Mouse (Mus musculus): ENCODE results near the gene Aldh1l1. TPM values are rescaled to one million over a fixed set of nuclear protein-coding genes. Genes with fewer than 3 reads are reported as not detected.

Gene Aldh1l1
- total and polyA plus RNA-seq, 2 experiments from 2014 or later, result 83.8 to 125 TPM

DNA sequence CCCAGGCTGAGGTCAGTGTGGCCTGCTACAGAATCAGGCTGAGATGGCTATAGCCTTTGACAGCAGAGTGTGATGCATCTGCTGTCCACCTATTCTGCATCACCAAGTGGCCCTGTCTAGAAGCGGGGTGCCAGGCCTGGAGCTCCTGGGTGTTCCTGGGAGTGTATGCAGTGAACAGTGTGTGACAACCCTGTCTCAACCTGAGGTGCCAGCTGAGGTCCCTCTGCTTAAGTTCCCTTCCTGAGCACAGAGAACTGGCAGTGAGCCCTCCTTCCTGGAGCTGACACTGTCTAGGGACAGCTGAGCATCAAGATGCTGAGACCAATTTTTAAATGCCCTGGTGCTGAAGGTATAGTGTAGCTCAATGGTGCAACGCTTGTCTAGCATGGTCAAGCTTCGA lies 13.5 kb upstream of the Aldh1l1 start:
- TF ChIP-seq CTCF (IDR thresholded peaks at IDR 0.05), result no peak
- no peak for DNase-seq (ENCODE audit: low spot score)
- Histone ChIP-seq H3K27ac (ENCODE audit: low read depth, low read length) (no peak overlapping the region), H3K9me3 (ENCODE audit: low read length) (no peaks in the 10 kb centered on the region), H3K27me3 (ENCODE audit: insufficient read depth, low read length) (no peaks in the 10 kb centered on the region), H3K9ac (replicated peaks; ENCODE audit: low read length, poor library complexity, severe bottlenecking) (no peak overlapping the region), H3K4me2 (ENCODE audit: low read depth, low read length, poor library complexity, severe bottlenecking) (no peak overlapping the region), H3K36me3 (ENCODE audit: insufficient read depth, low read length) (peaks cover 10% of the 10 kb centered on the region), H3K4me1 (ENCODE audit: insufficient read depth, low read length) (no peaks in the 10 kb centered on the region), H3K4me3 (ENCODE audit: low read depth, low read length) (no peak overlapping the region)
- no peak for ATAC-seq (ENCODE audit: low FRiP score)
- 91% methylated on average over 3 of the region's 3 CpGs for WGBS

DNA sequence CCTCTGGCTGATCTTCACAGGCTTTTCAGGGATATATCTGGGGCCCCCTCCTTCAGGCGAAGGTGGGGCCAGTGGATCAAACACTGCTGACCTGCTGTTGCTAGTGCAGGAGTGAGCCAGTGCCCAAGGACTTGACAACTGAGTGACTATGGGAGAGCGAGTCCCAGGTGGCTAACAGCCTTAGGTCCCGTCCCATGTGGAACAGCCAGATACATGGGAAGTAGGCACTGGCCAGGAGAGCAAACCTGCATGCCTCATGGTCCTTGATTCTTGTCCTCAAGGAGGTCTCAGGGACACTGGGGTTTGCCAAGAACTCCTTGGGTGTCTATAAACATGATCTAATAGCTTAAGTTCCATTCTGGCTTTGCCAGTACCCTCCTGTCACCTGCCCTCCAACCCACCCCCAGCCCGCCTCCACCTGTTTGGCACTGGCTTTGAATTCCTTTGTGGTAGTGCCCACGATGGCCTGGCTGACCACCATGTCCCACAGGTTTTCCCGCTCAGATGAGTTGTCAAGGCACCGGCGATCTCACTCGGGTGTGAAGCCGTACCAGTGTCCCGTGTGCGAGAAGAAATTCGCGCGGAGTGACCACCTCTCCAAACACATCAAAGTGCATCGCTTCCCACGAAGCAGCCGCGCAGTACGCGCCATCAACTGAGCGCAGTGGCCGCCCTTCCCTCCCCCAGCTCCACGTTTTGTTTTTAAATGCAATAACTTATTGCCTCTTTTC lies 12.4 kb upstream of the Aldh1l1 start:
- no peak for ATAC-seq (ENCODE audit: low FRiP score)

DNA sequence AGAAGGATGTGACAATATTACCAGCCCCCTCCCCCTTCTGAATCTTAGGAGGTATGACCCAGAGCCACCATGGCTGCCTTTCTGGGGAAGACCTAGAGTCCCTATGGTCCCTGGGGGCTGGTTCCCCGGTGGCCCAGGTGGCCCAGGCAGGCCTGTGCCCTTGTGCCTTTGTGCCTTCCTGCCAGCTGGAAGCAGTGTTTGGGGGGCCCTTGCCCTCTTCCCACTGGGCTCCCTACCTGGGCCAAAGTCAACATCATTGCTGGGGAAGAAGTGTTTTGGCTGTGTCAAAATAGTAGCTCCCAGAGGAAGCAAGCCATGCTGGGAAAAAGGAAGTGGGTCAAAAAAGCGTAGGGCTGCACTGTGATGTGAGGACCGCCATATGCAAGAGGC lies 11.9 kb upstream of the Aldh1l1 start:
- Histone ChIP-seq H3K4me3 (ENCODE audit: low read depth, low read length) (no peak overlapping the region), H3K9me3 (ENCODE audit: low read length) (no peaks in the 10 kb centered on the region), H3K27ac (ENCODE audit: low read depth, low read length) (no peak overlapping the region), H3K27me3 (ENCODE audit: insufficient read depth, low read length) (no peaks in the 10 kb centered on the region), H3K36me3 (ENCODE audit: insufficient read depth, low read length) (peaks cover 7% of the 10 kb centered on the region; the same call in 1 of the 2 replicates), H3K4me2 (ENCODE audit: low read depth, low read length, poor library complexity, severe bottlenecking) (no peak overlapping the region), H3K4me1 (ENCODE audit: insufficient read depth, low read length) (no peaks in the 10 kb centered on the region), H3K9ac (replicated peaks; ENCODE audit: low read length, poor library complexity, severe bottlenecking) (no peak overlapping the region)
- 92% methylated on average over 3 of the region's 3 CpGs for WGBS
- no peak for TF ChIP-seq CTCF (IDR thresholded peaks at IDR 0.05)
- ATAC-seq (ENCODE audit: low FRiP score) (no peak), DNase-seq (ENCODE audit: low spot score) (no peak)

More for the DNA sequence above, 12.4 kb upstream of the Aldh1l1 start:
- H3K4me2 ChIP-seq (ENCODE audit: low read depth, low read length, poor library complexity, severe bottlenecking), result no peak overlapping the region
- H3K4me1 ChIP-seq (ENCODE audit: insufficient read depth, low read length), result no peaks in the 10 kb centered on the region
- peaks cover 7% of the 10 kb centered on the region; the same call in 1 of the 2 replicates for H3K36me3 ChIP-seq (ENCODE audit: insufficient read depth, low read length)
- H3K9ac ChIP-seq (replicated peaks; ENCODE audit: low read length, poor library complexity, severe bottlenecking), result no peak overlapping the region
- no peak for DNase-seq (ENCODE audit: low spot score)
- no peaks in the 10 kb centered on the region for H3K9me3 ChIP-seq (ENCODE audit: low read length)
- H3K27me3 ChIP-seq (ENCODE audit: insufficient read depth, low read length), result no peaks in the 10 kb centered on the region
- no peak overlapping the region for H3K27ac ChIP-seq (ENCODE audit: low read depth, low read length)
- WGBS, result 95% methylated on average over 24 of the region's 24 CpGs
- no peak overlapping the region for H3K4me3 ChIP-seq (ENCODE audit: low read depth, low read length)
- TF ChIP-seq CTCF (IDR thresholded peaks at IDR 0.05), result no peak

DNA sequence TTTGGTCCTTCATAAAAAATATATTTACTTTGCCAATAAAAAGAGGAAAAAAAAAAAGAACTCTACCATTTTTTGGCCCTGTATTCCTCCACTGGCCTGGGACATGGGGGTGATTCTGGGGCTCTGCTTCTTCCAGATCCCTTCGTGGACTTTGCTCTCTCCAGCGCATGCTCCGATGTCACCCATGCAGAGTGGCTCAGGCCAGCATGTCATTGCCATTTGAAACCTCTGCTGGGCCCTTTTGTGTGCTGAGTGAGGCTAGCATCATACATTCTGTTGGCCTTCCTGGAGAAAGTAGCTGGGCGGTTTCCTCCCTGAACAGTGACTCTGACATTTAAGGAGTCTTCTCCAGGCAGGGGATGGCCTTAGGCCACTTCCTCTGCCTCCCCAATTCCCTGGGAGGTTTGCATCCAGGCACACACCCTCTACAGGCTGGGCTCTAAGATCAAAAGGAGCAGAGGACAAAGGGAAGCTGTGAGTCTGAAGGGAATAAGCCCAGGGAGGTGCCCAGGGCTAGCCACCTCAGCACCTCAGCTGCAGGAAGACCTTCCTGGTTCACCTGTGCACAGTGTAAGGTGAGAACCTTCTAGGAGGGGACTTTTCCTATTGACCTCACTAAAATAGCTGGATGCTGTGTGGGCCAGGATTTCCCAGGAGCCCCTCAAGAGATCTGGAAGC lies 10.9 kb upstream of the Aldh1l1 start:
- H3K4me3 ChIP-seq (ENCODE audit: low read depth, low read length), result no peak overlapping the region
- no peak for ATAC-seq (ENCODE audit: low FRiP score)
- 70% methylated on average over 4 of the region's 4 CpGs for WGBS

DNA sequence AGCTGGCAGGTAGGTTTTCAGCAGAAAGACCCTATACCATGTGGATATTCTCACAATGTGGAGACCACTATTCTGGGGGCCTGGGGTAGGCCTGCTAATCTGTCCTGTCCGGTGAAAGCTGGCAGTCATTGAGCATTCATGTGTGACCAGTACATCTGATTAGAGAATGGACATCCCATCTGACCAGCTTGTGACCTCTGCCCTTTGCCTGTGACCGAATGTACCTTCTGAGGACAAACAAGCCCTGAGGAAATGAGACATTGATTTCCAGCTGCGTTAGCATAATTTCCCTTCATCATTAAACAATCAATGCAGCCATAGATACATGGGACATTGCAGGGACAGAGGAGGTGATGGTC lies 10.4 kb upstream of the Aldh1l1 start:
- TF ChIP-seq CTCF (IDR thresholded peaks at IDR 0.05), result no peak
- ATAC-seq (ENCODE audit: low FRiP score) (no peak), DNase-seq (ENCODE audit: low spot score) (no peak)
- H3K27ac ChIP-seq (ENCODE audit: low read depth, low read length), result no peak overlapping the region
- WGBS, result 62% methylated on average over 3 of the region's 3 CpGs
- peaks cover 4% of the 10 kb centered on the region; the same call in 1 of the 2 replicates for H3K36me3 ChIP-seq (ENCODE audit: insufficient read depth, low read length)
- H3K9ac ChIP-seq (replicated peaks; ENCODE audit: low read length, poor library complexity, severe bottlenecking), result no peak overlapping the region
- H3K27me3 ChIP-seq (ENCODE audit: insufficient read depth, low read length), result no peaks in the 10 kb centered on the region
- H3K4me1 ChIP-seq (ENCODE audit: insufficient read depth, low read length), result no peaks in the 10 kb centered on the region
- H3K4me3 ChIP-seq (ENCODE audit: low read depth, low read length), result no peak overlapping the region
- no peak overlapping the region for H3K4me2 ChIP-seq (ENCODE audit: low read depth, low read length, poor library complexity, severe bottlenecking)
- no peaks in the 10 kb centered on the region for H3K9me3 ChIP-seq (ENCODE audit: low read length)

More for the DNA sequence above, 10.9 kb upstream of the Aldh1l1 start:
- TF ChIP-seq CTCF (IDR thresholded peaks at IDR 0.05), result no peak
- H3K27me3 ChIP-seq (ENCODE audit: insufficient read depth, low read length), result no peaks in the 10 kb centered on the region
- H3K36me3 ChIP-seq (ENCODE audit: insufficient read depth, low read length), result peaks cover 4% of the 10 kb centered on the region; the same call in 1 of the 2 replicates
- H3K4me2 ChIP-seq (ENCODE audit: low read depth, low read length, poor library complexity, severe bottlenecking), result no peak overlapping the region
- no peaks in the 10 kb centered on the region for H3K4me1 ChIP-seq (ENCODE audit: insufficient read depth, low read length)
- no peak for DNase-seq (ENCODE audit: low spot score)
- no peaks in the 10 kb centered on the region for H3K9me3 ChIP-seq (ENCODE audit: low read length)
- no peak overlapping the region for H3K27ac ChIP-seq (ENCODE audit: low read depth, low read length)
- H3K9ac ChIP-seq (replicated peaks; ENCODE audit: low read length, poor library complexity, severe bottlenecking), result no peak overlapping the region

DNA sequence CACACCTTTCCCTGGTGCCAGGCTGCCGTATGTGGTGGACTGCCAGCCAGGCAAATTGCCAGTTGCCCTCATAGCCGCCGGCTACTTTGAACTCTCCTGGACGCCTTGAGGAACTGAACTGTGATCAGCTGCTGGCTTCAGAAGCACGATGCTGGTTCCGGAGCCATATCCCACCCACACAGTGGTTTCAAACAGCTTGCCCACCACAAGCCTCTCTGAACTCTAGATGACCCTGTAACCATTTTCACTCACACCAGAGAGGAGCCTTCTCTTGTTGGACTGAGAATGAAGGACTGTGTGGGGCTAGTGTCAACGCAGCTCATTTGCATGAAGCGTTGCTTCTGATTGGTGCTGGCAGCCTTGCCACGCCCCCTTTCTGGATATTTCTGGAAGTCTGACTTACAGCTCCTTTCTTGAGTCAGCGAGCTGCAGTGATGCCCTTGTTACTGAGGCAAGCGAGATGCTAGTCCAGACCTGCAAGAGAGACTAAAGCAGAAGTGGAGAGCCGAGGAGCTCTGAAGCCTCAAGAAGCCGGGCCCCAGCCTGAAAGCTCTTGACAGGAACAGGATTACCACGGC lies 9.2 kb upstream of the Aldh1l1 start:
- H3K4me2 ChIP-seq (ENCODE audit: low read depth, low read length, poor library complexity, severe bottlenecking), result no peak overlapping the region
- peaks cover 4% of the 10 kb centered on the region; the same call in 1 of the 2 replicates for H3K36me3 ChIP-seq (ENCODE audit: insufficient read depth, low read length)
- TF ChIP-seq CTCF (IDR thresholded peaks at IDR 0.05), result no peak
- H3K27ac ChIP-seq (ENCODE audit: low read depth, low read length), result peak overlapping the region; percentile 6; the same call in 1 of the 2 replicates
- no peak overlapping the region for H3K9ac ChIP-seq (replicated peaks; ENCODE audit: low read length, poor library complexity, severe bottlenecking)
- H3K27me3 ChIP-seq (ENCODE audit: insufficient read depth, low read length), result no peaks in the 10 kb centered on the region
- no peaks in the 10 kb centered on the region for H3K9me3 ChIP-seq (ENCODE audit: low read length)
- H3K4me3 ChIP-seq (ENCODE audit: low read depth, low read length), result no peak overlapping the region
- WGBS, result 64% methylated on average over 14 of the region's 14 CpGs
- ATAC-seq (ENCODE audit: low FRiP score) (peak; percentile 58; the same call in 1 of the 2 replicates), DNase-seq (ENCODE audit: low spot score) (peak; percentile 56)
- no peaks in the 10 kb centered on the region for H3K4me1 ChIP-seq (ENCODE audit: insufficient read depth, low read length)

All from midbrain, postnatal 0 days (tissue).